Mouse (Mus musculus): ENCODE data around the gene Apon. TPM values are rescaled to one million over a fixed set of nuclear protein-coding genes. Genes with fewer than 3 reads are reported as not detected.
A peak's percentile ranks its signal among the peaks of the same experiment; 100 is the strongest.
"Not testable (repeated sequence)": the region's sequence is repeated elsewhere in the genome, so short reads cannot be mapped to it uniquely, and the experiment has no call there.

Apon gene
- polyA plus RNA-seq, 1 experiment: not detected

GRCm38 (mm10) chr10:128250565-128250964 lies 3.3 kb upstream of the Apon start:
- H3K4me1 ChIP-seq (ENCODE audit: control insufficient read depth, insufficient read depth, low read length): no peaks in the 10 kb centered on the region
- H3K27ac ChIP-seq (ENCODE audit: insufficient read depth, low read depth, low read length): no peak overlapping the region
- no peak for TF ChIP-seq POLR2A (IDR thresholded peaks at IDR 0.05; ENCODE audit: borderline replicate concordance, low read depth, low read length)
- no peak for TF ChIP-seq CTCF (IDR thresholded peaks at IDR 0.05; ENCODE audit: low read depth, low read length)
- H3K4me3 ChIP-seq (ENCODE audit: insufficient read depth, low read length): no peak overlapping the region

GRCm38 (mm10) chr10:128255925-128256324 lies 2.0 kb downstream of the Apon start:
- Histone ChIP-seq H3K27ac (ENCODE audit: insufficient read depth, low read depth, low read length) (no peak overlapping the region), H3K4me1 (ENCODE audit: control insufficient read depth, insufficient read depth, low read length) (peaks cover 15% of the 10 kb centered on the region), H3K4me3 (ENCODE audit: insufficient read depth, low read length) (no peak overlapping the region)
- TF ChIP-seq CTCF (IDR thresholded peaks at IDR 0.05; ENCODE audit: low read depth, low read length): no peak
- TF ChIP-seq POLR2A (IDR thresholded peaks at IDR 0.05; ENCODE audit: borderline replicate concordance, low read depth, low read length): no peak

GRCm38 (mm10) chr10:128256328-128256727 lies 2.4 kb downstream of the Apon start:
- Histone ChIP-seq H3K4me3 (ENCODE audit: insufficient read depth, low read length) (no peak overlapping the region), H3K27ac (ENCODE audit: insufficient read depth, low read depth, low read length) (no peak overlapping the region), H3K4me1 (ENCODE audit: control insufficient read depth, insufficient read depth, low read length) (peaks cover 15% of the 10 kb centered on the region)
- no peak for TF ChIP-seq POLR2A (IDR thresholded peaks at IDR 0.05; ENCODE audit: borderline replicate concordance, low read depth, low read length)
- no peak for TF ChIP-seq CTCF (IDR thresholded peaks at IDR 0.05; ENCODE audit: low read depth, low read length)

- no peak for TF ChIP-seq POLR2A (IDR thresholded peaks at IDR 0.05; ENCODE audit: borderline replicate concordance, low read depth, low read length)
- TF ChIP-seq CTCF (IDR thresholded peaks at IDR 0.05; ENCODE audit: low read depth, low read length): no peak
- Histone ChIP-seq H3K4me3 (ENCODE audit: insufficient read depth, low read length) (no peak overlapping the region), H3K27ac (ENCODE audit: insufficient read depth, low read depth, low read length) (peak overlapping the region; percentile 63), H3K4me1 (ENCODE audit: control insufficient read depth, insufficient read depth, low read length) (peaks cover 27% of the 10 kb centered on the region)
Observed at GRCm38 (mm10) chr10:128258953-128259352, 5.1 kb downstream of the Apon start.

- H3K27ac ChIP-seq (ENCODE audit: insufficient read depth, low read depth, low read length): no peak overlapping the region
Observed at GRCm38 (mm10) chr10:128259946-128260345, 6.0 kb downstream of the Apon start.

GRCm38 (mm10) chr10:128260376-128260775 lies 6.5 kb downstream of the Apon start:
- H3K4me3 ChIP-seq (ENCODE audit: insufficient read depth, low read length); H3K27ac ChIP-seq (ENCODE audit: insufficient read depth, low read depth, low read length): not testable (repeated sequence)
- peaks cover 34% of the 10 kb centered on the region for H3K4me1 ChIP-seq (ENCODE audit: control insufficient read depth, insufficient read depth, low read length)

More at GRCm38 (mm10) chr10:128259946-128260345, 6.0 kb downstream of the Apon start:
- TF ChIP-seq CTCF (IDR thresholded peaks at IDR 0.05; ENCODE audit: low read depth, low read length): no peak
- TF ChIP-seq POLR2A (IDR thresholded peaks at IDR 0.05; ENCODE audit: borderline replicate concordance, low read depth, low read length): no peak
- peaks cover 31% of the 10 kb centered on the region for H3K4me1 ChIP-seq (ENCODE audit: control insufficient read depth, insufficient read depth, low read length)
- no peak overlapping the region for H3K4me3 ChIP-seq (ENCODE audit: insufficient read depth, low read length)

GRCm38 (mm10) chr10:128262300-128262699 lies 8.4 kb downstream of the Apon start:
- Histone ChIP-seq H3K27ac (ENCODE audit: insufficient read depth, low read depth, low read length) (no peak overlapping the region), H3K4me1 (ENCODE audit: control insufficient read depth, insufficient read depth, low read length) (peaks cover 34% of the 10 kb centered on the region), H3K4me3 (ENCODE audit: insufficient read depth, low read length) (no peak overlapping the region)
- TF ChIP-seq CTCF (IDR thresholded peaks at IDR 0.05; ENCODE audit: low read depth, low read length): no peak
- no peak for TF ChIP-seq POLR2A (IDR thresholded peaks at IDR 0.05; ENCODE audit: borderline replicate concordance, low read depth, low read length)

GRCm38 (mm10) chr10:128263393-128264310 lies 9.8 kb downstream of the Apon start:
- Histone ChIP-seq H3K27ac (ENCODE audit: insufficient read depth, low read depth, low read length) (peak overlapping the region; percentile 7; the same call in 1 of the 2 replicates), H3K4me1 (ENCODE audit: control insufficient read depth, insufficient read depth, low read length) (peaks cover 28% of the 10 kb centered on the region), H3K4me3 (ENCODE audit: insufficient read depth, low read length) (no peak overlapping the region)
- TF ChIP-seq CTCF (IDR thresholded peaks at IDR 0.05; ENCODE audit: low read depth, low read length) (no peak), POLR2A (IDR thresholded peaks at IDR 0.05; ENCODE audit: borderline replicate concordance, low read depth, low read length) (no peak)

- no peak for TF ChIP-seq POLR2A (IDR thresholded peaks at IDR 0.05; ENCODE audit: borderline replicate concordance, low read depth, low read length)
- TF ChIP-seq CTCF (IDR thresholded peaks at IDR 0.05; ENCODE audit: low read depth, low read length): no peak
- Histone ChIP-seq H3K4me1 (ENCODE audit: control insufficient read depth, insufficient read depth, low read length) (peaks cover 19% of the 10 kb centered on the region), H3K4me3 (ENCODE audit: insufficient read depth, low read length) (no peak within 1 kb of the TSS), H3K27ac (ENCODE audit: insufficient read depth, low read depth, low read length) (no peak within 1 kb of the TSS)
Observed at GRCm38 (mm10) chr10:128268371-128268770, 14.5 kb downstream of the Apon start, which contains the start of gene Apof. Apof (plus strand) TSS chr10:128268671.

GRCm38 (mm10) chr10:128269206-128269910 lies 15.5 kb downstream of the Apon start:
- TF ChIP-seq CTCF (IDR thresholded peaks at IDR 0.05; ENCODE audit: low read depth, low read length) (no peak), POLR2A (IDR thresholded peaks at IDR 0.05; ENCODE audit: borderline replicate concordance, low read depth, low read length) (no peak)
- H3K4me3 ChIP-seq (ENCODE audit: insufficient read depth, low read length): no peak overlapping the region

More at GRCm38 (mm10) chr10:128269206-128269910, 15.5 kb downstream of the Apon start:
- Histone ChIP-seq H3K27ac (ENCODE audit: insufficient read depth, low read depth, low read length) (no peak overlapping the region), H3K4me1 (ENCODE audit: control insufficient read depth, insufficient read depth, low read length) (peaks cover 14% of the 10 kb centered on the region; the same call in 1 of the 2 replicates)

All from bone marrow macrophage, adult 2 months (primary cell).